Mouse (Mus musculus) left cerebral cortex, postnatal 36 days (tissue): ENCODE results near the gene Pm20d1. TPM values are rescaled to one million over a fixed set of nuclear protein-coding genes. Genes with fewer than 3 reads are reported as not detected.

Experiments used
- DNase-seq, 2 experiments: peaks; one replicate each; pipeline ENCODE4 v3.0.0; 2021 to 2022; ENCODE audit warnings: low spot score in 2 of 2, mixed read lengths in 1 of 2
- intact Hi-C: fragments of 180-260 bp; cut with DNase I; formaldehyde crosslinking; loops from one replicate; pipeline ENCODE4 v1.15.1; 2025
- total RNA-seq, 2 experiments: library from RNA; stranded (reverse); gene quantifications; 2 replicates each; pipeline ENCODE4 v1.2.3; 2021

Gene Pm20d1
- total RNA-seq, 2 experiments from 2014 or later, result 1.5 to 2.2 TPM

- DNase-seq, result no peak
- intact Hi-C loops, result loop anchor here (5.0 kb wide), 1 partner anchor 52 kb away; no protein-coding TSS in a partner anchor
Measured at GRCm38 (mm10) chr1:131824528-131825181, 27.5 kb downstream of the Pm20d1 start.

DNA sequence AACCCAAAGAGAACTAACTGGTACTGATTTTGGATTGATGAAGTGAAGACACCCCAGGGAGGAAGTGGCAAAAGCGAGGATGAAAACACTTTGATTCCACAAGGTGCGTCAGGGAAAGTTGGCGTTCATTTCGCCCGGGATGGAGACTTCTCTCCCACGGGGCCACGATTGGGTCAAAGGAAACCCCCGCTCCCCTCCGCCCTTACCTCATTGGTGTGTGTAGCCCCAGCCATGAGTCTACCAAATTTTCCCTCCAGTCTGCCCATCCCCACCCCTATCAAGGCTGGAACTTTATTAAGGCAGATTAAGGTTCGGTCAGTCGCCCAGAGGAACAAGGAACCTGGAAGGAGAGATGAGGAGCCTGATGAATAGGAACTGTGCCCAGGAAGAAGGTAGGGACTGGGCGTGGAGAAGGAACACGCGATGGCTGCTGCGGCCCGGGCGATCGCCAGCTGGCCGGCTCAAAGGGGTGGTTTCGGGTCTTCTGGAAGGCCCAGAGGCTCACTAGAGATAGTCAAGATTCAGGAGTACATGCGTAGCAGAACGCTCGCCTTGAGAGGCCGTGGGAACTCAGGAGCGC is 30.1 kb downstream of the Pm20d1 start, which contains the start of gene Slc41a1:
Slc41a1 (plus strand) TSS at position 287 of the 580 bp plus-strand sequence.
- DNase-seq, result no peak
- intact Hi-C loops, result loop anchor here (5.0 kb wide), 1 partner anchor 55 kb away; no protein-coding TSS in a partner anchor

GRCm38 (mm10) chr1:131827787-131828258 is 30.6 kb downstream of the Pm20d1 start:
- intact Hi-C loops, result loop anchor here (5.0 kb wide), 1 partner anchor 56 kb away; no protein-coding TSS in a partner anchor
- peak; percentile 94 for DNase-seq

DNA sequence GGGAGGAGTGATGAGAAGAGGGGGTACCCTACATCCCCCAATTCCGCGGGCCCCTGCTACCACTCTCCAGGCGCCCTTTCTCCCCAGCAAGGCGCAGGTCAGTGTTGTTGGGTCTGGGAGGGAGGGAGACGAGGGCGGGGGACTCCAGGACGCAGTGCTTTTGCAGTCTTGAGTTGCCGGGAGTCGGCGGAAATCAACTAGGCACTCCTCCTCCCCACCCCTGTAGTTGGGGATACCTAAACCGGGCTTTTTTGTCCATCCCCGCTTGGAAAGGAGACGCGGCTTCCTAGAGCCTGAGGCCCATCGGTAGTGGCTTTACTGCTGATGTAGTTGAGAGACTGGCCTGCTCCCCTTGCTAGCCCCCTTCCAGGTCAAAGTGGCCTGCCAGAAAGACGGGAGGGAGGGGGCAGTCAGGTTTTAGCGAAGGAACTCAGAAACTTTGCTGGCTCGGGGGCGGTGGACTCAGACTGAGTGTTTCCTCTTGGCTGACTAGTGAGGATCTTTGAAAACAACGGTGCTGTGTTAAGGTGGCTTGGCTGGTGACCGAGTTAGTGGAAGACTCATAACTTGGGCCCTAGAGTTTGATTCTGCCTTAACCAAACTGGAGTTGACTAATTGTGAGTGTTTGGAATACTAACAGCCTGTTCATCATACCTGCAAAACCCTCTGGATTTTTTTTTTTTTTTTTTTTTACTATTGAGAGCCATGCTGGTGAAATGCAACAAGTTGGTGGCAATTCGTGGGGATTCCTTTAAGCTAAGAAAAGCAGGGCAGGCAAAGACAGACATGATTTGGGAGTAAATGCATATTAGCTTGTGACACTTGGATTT is 31.3 kb downstream of the Pm20d1 start:
- intact Hi-C loops, result loop anchor here (5.0 kb wide), 1 partner anchor 56 kb away; no protein-coding TSS in a partner anchor
- no peak for DNase-seq

DNA sequence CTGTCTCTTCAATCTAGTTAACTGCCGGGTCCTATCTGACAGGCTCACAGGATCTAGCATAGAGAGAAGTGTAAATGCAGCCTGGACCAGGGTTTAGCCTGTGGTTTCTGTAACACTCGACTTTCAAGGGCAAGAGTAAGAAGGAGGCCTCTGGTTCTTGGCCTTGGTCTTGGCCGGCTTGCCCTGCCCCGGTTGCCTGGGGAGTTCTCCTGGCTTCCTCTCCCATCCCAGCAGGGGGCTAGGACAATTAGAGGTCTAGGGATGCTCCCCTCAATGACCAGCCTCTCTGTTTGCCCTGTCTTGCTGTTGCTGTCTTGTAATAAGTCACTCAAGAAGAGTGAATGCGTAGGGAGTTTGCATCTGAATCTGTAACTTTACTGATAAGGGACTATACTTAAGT is 32.1 kb downstream of the Pm20d1 start:
- intact Hi-C loops, result loop anchor here (5.0 kb wide), 1 partner anchor 57 kb away; no protein-coding TSS in a partner anchor

DNA sequence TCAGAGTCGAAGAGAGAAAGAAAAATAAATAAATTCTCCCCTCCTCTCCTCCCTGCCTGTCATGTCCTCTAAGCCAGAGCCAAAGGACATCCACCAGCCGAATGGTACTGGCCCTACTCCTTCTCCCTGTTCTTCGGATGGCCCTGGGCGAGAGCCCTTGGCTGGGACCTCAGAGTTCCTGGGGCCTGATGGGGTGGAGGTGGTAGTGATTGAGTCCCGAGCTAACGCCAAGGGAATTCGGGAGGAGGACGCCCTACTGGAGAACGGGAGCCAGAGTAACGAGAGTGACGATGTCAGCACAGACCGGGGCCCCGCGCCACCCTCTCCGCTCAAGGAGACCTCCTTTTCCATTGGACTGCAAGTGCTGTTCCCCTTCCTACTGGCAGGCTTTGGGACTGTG is 33.4 kb downstream of the Pm20d1 start:
- intact Hi-C loops, result loop anchor here (10.0 kb wide), 1 partner anchor 276 kb away; no protein-coding TSS in a partner anchor
- no peak for DNase-seq

More for the DNA sequence above, 32.1 kb downstream of the Pm20d1 start:
- no peak for DNase-seq

- DNase-seq, result no peak
- intact Hi-C loops, result loop anchor here (10.0 kb wide), 1 partner anchor 276 kb away; no protein-coding TSS in a partner anchor
Measured at GRCm38 (mm10) chr1:131830971-131831641, 33.9 kb downstream of the Pm20d1 start.

- no peak for DNase-seq
- intact Hi-C loops, result loop anchor here (10.0 kb wide), 1 partner anchor 282 kb away; no protein-coding TSS in a partner anchor
Measured at GRCm38 (mm10) chr1:131837035-131837434, 39.9 kb downstream of the Pm20d1 start.

DNA sequence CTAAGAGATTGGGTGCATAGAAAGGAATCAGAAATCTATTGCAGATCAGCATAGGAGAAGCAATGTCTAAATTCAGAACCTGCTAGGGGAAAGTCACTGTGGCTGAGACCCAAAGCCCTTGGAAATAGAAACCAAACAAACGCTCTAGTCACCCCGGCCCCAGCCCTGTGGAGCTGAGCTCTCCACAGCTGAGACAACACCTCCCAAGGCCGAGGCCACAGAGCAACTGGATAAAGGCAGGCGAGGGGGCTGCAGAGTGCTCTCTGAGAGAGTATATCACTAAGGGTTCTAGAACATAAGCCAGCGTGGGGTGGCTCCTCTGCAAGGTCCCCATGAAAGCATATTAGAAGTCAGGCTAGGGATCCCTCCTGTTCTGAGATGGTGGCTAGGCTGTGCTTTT is 41.4 kb downstream of the Pm20d1 start:
- intact Hi-C loops, result loop anchor here (10.0 kb wide), 1 partner anchor 284 kb away; no protein-coding TSS in a partner anchor
- DNase-seq, result no peak

- intact Hi-C loops, result loop anchor here (10.0 kb wide), 1 partner anchor 284 kb away; no protein-coding TSS in a partner anchor
Measured at GRCm38 (mm10) chr1:131839279-131839678, 42.1 kb downstream of the Pm20d1 start.

GRCm38 (mm10) chr1:131842221-131842620 is 45.0 kb downstream of the Pm20d1 start:
- intact Hi-C loops, result no loop called here
- no peak for DNase-seq

More at GRCm38 (mm10) chr1:131839279-131839678, 42.1 kb downstream of the Pm20d1 start:
- peak in 1 of 2 experiments; percentile 10 for DNase-seq

- intact Hi-C loops, result no loop called here
- DNase-seq, result no peak
Measured at GRCm38 (mm10) chr1:131843758-131844157, 46.6 kb downstream of the Pm20d1 start.

- intact Hi-C loops, result loop anchor here (5.0 kb wide), 2 partner anchors 78 to 133 kb away; no protein-coding TSS in a partner anchor
- DNase-seq, result no peak
Measured at GRCm38 (mm10) chr1:131844883-131845282, 47.7 kb downstream of the Pm20d1 start.

GRCm38 (mm10) chr1:131846255-131846654 is 49.1 kb downstream of the Pm20d1 start:
- intact Hi-C loops, result loop anchor here (5.0 kb wide), 2 partner anchors 79 to 134 kb away; no protein-coding TSS in a partner anchor
- peak; percentile 36 to 50 for DNase-seq

DNA sequence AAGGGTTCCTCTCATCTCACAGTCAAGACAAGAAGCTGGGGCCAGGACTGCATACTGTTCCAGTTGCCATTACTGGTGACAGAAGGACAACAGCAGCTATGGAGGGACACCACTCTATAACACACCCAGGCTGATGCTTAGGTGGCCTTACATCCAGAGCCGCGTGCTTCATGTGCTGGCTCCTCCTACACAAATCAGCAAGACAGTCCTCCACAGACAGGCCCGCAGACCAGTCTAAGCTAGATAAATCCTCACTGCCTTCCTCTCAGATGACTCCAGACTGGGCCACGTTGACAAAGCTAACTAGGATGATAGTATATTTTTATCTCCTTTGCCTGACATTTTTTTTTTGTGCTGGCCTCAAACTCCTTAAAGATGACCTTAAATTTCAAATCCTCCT is 64.6 kb downstream of the Pm20d1 start:
- intact Hi-C loops, result no loop called here
- DNase-seq, result no peak

DNA sequence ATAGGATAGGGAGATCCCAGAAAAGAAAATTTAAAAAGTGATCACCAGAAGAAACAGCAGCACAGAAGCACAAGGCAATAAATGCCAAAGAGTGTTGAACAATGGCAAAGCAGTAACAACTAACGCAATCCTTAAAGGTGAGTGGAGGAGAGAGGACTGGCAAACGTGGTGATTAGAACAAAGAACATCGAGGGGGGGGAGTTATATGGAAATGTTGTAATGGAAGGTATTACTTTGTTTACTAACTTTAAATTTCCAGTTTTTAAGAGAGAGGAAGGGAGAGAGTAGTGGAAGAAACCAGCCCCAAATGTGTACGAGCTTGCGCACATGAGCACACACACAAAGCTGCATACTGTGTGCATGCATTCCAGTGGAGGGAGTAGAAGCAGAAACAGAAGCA is 68.4 kb downstream of the Pm20d1 start:
- no peak for DNase-seq
- intact Hi-C loops, result no loop called here

- intact Hi-C loops, result no loop called here
Measured at GRCm38 (mm10) chr1:131866304-131866999, 69.3 kb downstream of the Pm20d1 start.

More at GRCm38 (mm10) chr1:131866304-131866999, 69.3 kb downstream of the Pm20d1 start:
- DNase-seq, result no peak
